Mouse (Mus musculus) embryonic facial prominence, embryonic 14.5 days (tissue): ENCODE results near the gene Per1. TPM values are rescaled to one million over a fixed set of nuclear protein-coding genes. Genes with fewer than 3 reads are reported as not detected.

ENCODE experiments used
- ATAC-seq: fragments of 200-750 bp; cut with Nextera tagmentation; 2 replicates; pipeline ENCODE4 v1.8.0; 2017; ENCODE audit warnings: low read depth, moderate number of reproducible peaks, moderate TSS enrichment
- DNase-seq: peaks from one replicate; pipeline ENCODE4 v3.0.0-alpha.2; 2015; ENCODE audit warnings: low spot score
- H3K27ac ChIP-seq: fragments of 300-500 bp; sonication (generic); replicated peaks from 2 replicates; pipeline ENCODE4 v1.5.1; 2014; ENCODE audit warnings: low read depth, mild to moderate bottlenecking, low read length, moderate library complexity
- H3K27me3 ChIP-seq: fragments of 300-500 bp; sonication (generic); replicated peaks from 2 replicates; pipeline ENCODE4 v1.6.1; 2014; ENCODE audit warnings: low read length; ENCODE audit not compliant: control insufficient read depth, insufficient read depth
- H3K36me3 ChIP-seq: fragments of 300-500 bp; sonication (generic); 2 replicates; pipeline ENCODE4 v1.6.1; 2014; ENCODE audit warnings: low read length, mixed read lengths; ENCODE audit not compliant: control insufficient read depth, insufficient read depth
- H3K4me1 ChIP-seq: fragments of 300-500 bp; sonication (generic); 2 replicates; pipeline ENCODE4 v1.6.1; 2014; ENCODE audit warnings: antibody characterized with exemption, low read length; ENCODE audit not compliant: control insufficient read depth, insufficient read depth
- H3K4me2 ChIP-seq: fragments of 300-500 bp; sonication (generic); 2 replicates; pipeline ENCODE4 v1.6.1; 2014; ENCODE audit warnings: low read depth, mild to moderate bottlenecking, low read length, moderate library complexity, mixed read lengths
- H3K4me3 ChIP-seq: fragments of 300-500 bp; sonication (generic); 2 replicates; pipeline ENCODE4 v1.5.1; 2014; ENCODE audit warnings: low read depth, mild to moderate bottlenecking, low read length
- H3K9ac ChIP-seq: fragments of 300-500 bp; sonication (generic); 2 replicates; pipeline ENCODE4 v1.6.1; 2014; ENCODE audit warnings: low read depth, mild to moderate bottlenecking, low read length, moderate library complexity, mixed read lengths
- H3K9me3 ChIP-seq: fragments of 300-500 bp; sonication (generic); 2 replicates; pipeline ENCODE4 v1.6.1; 2016; ENCODE audit warnings: low read length; ENCODE audit not compliant: control insufficient read depth
- WGBS: fragments of 180-500 bp; shearing (Covaris S2); extraction: QIAGEN DNeasy Blood & Tissue Kit; methylation state at CpG from one replicate; pipeline ENCODE4 v1.1.7; 2014; 5-methylcytosine and 5-hydroxymethylcytosine counted together
- polyA plus RNA-seq: library from polyadenylated mRNA; unstranded; fragments of >200 nt; fragmentation: Nextera tagmentation; extraction: Ambion mirVana; gene quantifications from 2 replicates; pipeline ENCODE4 v1.2.1, GENCODE M21; 2014

Gene Per1
- polyA plus RNA-seq, 1 experiment from 2014 or later = 28.2 TPM

DNA sequence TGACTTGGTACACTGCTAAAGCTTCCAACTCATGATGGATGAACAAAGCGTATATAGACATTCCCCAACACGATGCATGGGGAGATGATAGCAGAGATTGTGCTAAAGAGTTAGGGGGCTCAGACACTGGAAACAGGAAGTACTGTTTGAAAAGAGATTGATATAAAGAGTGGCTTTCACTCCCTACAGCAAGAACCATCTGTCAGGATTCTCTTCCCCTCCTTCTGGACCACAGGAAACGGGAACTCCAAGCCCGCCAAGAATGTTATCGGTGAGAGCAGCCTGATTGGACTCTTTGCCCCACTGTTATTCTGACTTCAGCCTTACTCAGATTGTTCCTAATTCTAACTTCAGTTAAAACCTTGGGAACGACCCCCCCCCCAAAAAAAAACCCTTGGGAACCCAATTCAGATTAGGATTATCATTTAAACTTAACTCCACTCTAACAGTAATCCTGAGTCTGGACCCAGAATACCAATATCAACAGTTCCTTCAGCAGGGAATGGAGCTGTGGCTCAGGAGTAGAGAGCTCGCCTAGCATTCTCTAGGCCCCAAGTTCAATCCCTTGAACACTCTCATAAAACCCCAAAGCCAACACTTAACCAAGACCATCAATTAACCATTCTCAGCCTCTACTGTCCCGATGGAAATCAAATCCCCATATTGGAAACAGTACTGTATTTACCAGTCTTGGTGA lies 33.6 kb downstream of the Per1 start:
- H3K4me1 ChIP-seq = peaks cover 7% of the 10 kb centered on the region; the same call in 1 of the 2 replicates
- no peak overlapping the region for H3K27ac ChIP-seq
- H3K9me3 ChIP-seq = no peaks in the 10 kb centered on the region
- no peak for DNase-seq
- no peaks in the 10 kb centered on the region for H3K27me3 ChIP-seq
- no peak overlapping the region for H3K4me2 ChIP-seq
- H3K36me3 ChIP-seq = no peaks in the 10 kb centered on the region
- no peak overlapping the region for H3K4me3 ChIP-seq
- 73% methylated on average over 8 of the region's 8 CpGs for WGBS
- ATAC-seq = no peak
- H3K9ac ChIP-seq = no peak overlapping the region

GRCm38 (mm10) chr11:69133566-69133922 lies 38.5 kb downstream of the Per1 start:
- Histone ChIP-seq H3K4me1 (no peaks in the 10 kb centered on the region; the same call in 1 of the 2 replicates), H3K27me3 (no peaks in the 10 kb centered on the region), H3K9ac (no peak overlapping the region), H3K9me3 (no peaks in the 10 kb centered on the region), H3K27ac (no peak overlapping the region), H3K4me2 (peak overlapping the region; percentile 70), H3K4me3 (peak overlapping the region; percentile 47), H3K36me3 (no peaks in the 10 kb centered on the region)
- peak; percentile 24; the same call in 1 of the 2 replicates for ATAC-seq
- DNase-seq = no peak
- WGBS = 16% methylated on average over 5 of the region's 5 CpGs

DNA sequence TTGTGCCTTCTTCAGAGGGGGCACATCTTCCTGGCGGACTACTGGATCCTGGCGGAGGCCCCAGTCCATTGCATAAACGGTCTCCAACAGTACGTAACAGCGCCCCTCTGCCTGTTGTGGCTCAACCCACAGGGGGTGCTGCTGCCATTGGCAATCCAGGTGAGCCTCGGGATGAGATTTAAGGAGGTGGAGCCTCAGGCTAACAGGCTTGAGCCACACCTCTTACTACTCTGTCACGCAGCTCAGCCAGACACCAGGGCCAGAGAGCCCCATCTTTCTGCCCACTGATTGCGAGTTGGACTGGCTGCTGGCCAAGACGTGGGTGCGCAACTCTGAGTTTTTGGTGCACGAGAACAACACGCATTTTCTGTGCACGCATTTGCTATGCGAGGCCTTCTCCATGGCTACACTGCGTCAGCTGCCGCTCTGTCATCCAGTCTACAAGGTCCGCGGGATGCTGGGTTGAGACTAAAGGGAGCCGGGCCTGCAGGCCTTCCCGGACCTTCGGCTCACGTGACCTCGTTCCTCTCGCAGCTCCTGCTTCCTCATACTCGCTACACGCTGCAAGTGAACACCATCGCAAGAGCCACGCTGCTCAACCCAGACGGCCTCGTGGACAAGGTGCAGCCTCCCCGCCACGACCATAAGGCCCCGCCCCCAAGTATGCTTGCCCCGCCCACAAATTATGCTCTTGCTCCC lies 39.1 kb downstream of the Per1 start:
- Histone ChIP-seq H3K4me2 (peak overlapping the region; percentile 70), H3K36me3 (no peaks in the 10 kb centered on the region), H3K4me1 (no peaks in the 10 kb centered on the region; the same call in 1 of the 2 replicates), H3K4me3 (peak overlapping the region; percentile 47), H3K27me3 (no peaks in the 10 kb centered on the region), H3K9me3 (no peaks in the 10 kb centered on the region), H3K27ac (peak overlapping the region; percentile 53), H3K9ac (peak overlapping the region; percentile 60)
- 2% methylated on average over 30 of the region's 34 CpGs for WGBS
- DNase-seq (peak; percentile 82), ATAC-seq (peak; percentile 89)

- Histone ChIP-seq H3K36me3 (no peaks in the 10 kb centered on the region), H3K4me3 (peak overlapping the region; percentile 47), H3K27ac (no peak overlapping the region), H3K9me3 (no peaks in the 10 kb centered on the region), H3K4me1 (no peaks in the 10 kb centered on the region; the same call in 1 of the 2 replicates), H3K9ac (peak overlapping the region; percentile 60), H3K4me2 (peak overlapping the region; percentile 70), H3K27me3 (no peaks in the 10 kb centered on the region)
- 0 out of 2 replicates have a peak, but pooled peaks have one; percentile 1 for ATAC-seq
- WGBS = 20% methylated on average over 8 of the region's 8 CpGs
- no peak for DNase-seq
Observed at GRCm38 (mm10) chr11:69134622-69134968, 39.6 kb downstream of the Per1 start.

DNA sequence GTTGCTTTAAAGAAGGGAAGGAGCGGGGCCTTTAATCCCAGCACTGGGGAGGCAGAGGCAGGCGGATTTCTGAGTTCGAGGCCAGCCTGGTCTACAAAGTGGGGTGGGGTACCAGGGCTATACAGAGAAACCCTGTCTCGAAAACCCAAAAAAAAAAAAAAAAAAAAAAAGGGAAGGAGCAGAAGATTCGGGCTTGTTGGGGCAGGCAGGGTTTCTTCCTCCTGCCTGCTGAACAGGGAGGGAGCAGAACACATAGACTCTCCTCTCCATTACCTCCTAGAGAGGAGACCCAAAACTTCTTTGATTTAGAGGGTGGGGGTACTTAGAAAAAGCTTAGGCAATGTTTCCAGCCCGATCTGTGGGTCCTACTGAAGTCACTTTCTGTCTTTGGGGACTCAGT lies 40.3 kb downstream of the Per1 start:
- ATAC-seq (no peak), DNase-seq (no peak)
- WGBS = 90% methylated on average over 5 of the region's 6 CpGs
- Histone ChIP-seq H3K27me3 (no peaks in the 10 kb centered on the region), H3K9ac (no peak overlapping the region), H3K4me2 (no peak overlapping the region), H3K27ac (no peak overlapping the region), H3K4me1 (no peaks in the 10 kb centered on the region; the same call in 1 of the 2 replicates), H3K9me3 (no peaks in the 10 kb centered on the region), H3K36me3 (no peaks in the 10 kb centered on the region), H3K4me3 (no peak overlapping the region)

DNA sequence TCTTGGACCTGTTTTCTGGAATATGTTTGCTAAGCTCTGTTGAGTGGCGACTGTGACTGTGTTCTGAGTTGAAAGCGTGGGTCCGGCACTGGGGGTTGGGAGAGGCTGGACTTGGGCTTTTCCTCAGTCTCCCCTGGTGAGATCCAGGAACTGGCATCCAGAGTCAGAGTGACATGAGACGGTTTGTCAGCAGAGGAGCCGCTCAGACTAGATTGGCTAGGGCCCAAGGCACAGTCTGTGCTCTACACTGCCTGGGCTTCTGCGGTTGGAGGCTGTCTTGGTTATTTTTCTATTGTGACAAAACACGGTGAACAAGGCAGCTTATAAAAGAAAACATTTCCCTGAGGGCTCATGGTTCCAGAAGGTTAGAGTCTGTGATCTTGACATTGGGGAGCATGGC lies 52.5 kb downstream of the Per1 start:
- H3K27me3 ChIP-seq = no peaks in the 10 kb centered on the region
- no peak overlapping the region for H3K27ac ChIP-seq
- no peak overlapping the region for H3K4me2 ChIP-seq
- H3K4me1 ChIP-seq = peaks cover 4% of the 10 kb centered on the region; the same call in 1 of the 2 replicates
- no peak overlapping the region for H3K9ac ChIP-seq
- 69% methylated on average over 7 of the region's 7 CpGs for WGBS
- no peak overlapping the region for H3K4me3 ChIP-seq
- H3K9me3 ChIP-seq = no peaks in the 10 kb centered on the region
- DNase-seq = no peak
- ATAC-seq = no peak
- H3K36me3 ChIP-seq = no peaks in the 10 kb centered on the region

- H3K4me1 ChIP-seq = peaks cover 4% of the 10 kb centered on the region; the same call in 1 of the 2 replicates
- no peak overlapping the region for H3K4me2 ChIP-seq
- H3K27ac ChIP-seq = no peak overlapping the region
- WGBS = 87% methylated on average over 5 of the region's 5 CpGs
- H3K27me3 ChIP-seq = no peaks in the 10 kb centered on the region
- ATAC-seq (no peak), DNase-seq (no peak)
- H3K9me3 ChIP-seq = no peaks in the 10 kb centered on the region
- H3K4me3 ChIP-seq = no peak overlapping the region
- no peaks in the 10 kb centered on the region for H3K36me3 ChIP-seq
- H3K9ac ChIP-seq = no peak overlapping the region
Observed at GRCm38 (mm10) chr11:69148451-69148960, 53.5 kb downstream of the Per1 start.

DNA sequence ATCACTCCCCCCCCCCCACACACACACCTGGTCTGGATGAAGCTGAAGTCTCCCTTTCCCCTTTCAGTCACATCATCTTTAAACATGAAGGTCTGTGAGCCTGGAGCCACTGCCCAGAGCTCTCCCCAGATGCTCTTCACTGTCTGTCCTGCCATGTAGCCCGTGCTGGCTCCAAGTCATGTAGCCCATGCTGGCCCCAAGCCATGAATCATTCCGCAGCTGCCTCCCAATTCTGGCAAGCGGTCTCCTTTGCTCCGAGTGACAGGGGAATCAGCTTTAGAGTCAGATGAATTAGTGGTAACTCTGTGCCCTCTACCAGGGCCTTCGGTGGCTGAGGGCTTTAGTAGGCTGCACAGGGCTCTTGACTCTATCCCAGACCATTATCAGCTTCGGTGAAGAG lies 54.7 kb downstream of the Per1 start:
- Histone ChIP-seq H3K4me1 (peaks cover 4% of the 10 kb centered on the region; the same call in 1 of the 2 replicates), H3K36me3 (no peaks in the 10 kb centered on the region), H3K4me3 (no peak overlapping the region), H3K27me3 (no peaks in the 10 kb centered on the region), H3K9ac (no peak overlapping the region), H3K27ac (no peak overlapping the region), H3K9me3 (no peaks in the 10 kb centered on the region), H3K4me2 (no peak overlapping the region)
- WGBS = 83% methylated on average over 6 of the region's 6 CpGs
- ATAC-seq (no peak), DNase-seq (no peak)
